Mouse (Mus musculus) layer of hippocampus, adult 18-20 months (tissue): ENCODE data around the gene Myrf. TPM values are rescaled to one million over a fixed set of nuclear protein-coding genes. Genes with fewer than 3 reads are reported as not detected.
A peak's percentile ranks its signal among the peaks of the same experiment; 100 is the strongest.

ENCODE experiments used
- DNase-seq, 2 experiments: peaks; one replicate each; pipeline ENCODE4 v3.0.0; 2022; ENCODE audit warnings: low spot score in 2 of 2
- total RNA-seq, 2 experiments: library from RNA; stranded (reverse); gene quantifications; 2 replicates each; pipeline ENCODE4 v1.2.3; 2021

The Myrf gene
- total RNA-seq, 2 experiments from 2014 or later = 31.9 to 33.9 TPM

- no peak for DNase-seq
Observed at GRCm38 (mm10) chr19:10213796-10214471, 26.6 kb downstream of the Myrf start.

- DNase-seq = no peak
Observed at GRCm38 (mm10) chr19:10210885-10211284, 29.7 kb downstream of the Myrf start.

DNA sequence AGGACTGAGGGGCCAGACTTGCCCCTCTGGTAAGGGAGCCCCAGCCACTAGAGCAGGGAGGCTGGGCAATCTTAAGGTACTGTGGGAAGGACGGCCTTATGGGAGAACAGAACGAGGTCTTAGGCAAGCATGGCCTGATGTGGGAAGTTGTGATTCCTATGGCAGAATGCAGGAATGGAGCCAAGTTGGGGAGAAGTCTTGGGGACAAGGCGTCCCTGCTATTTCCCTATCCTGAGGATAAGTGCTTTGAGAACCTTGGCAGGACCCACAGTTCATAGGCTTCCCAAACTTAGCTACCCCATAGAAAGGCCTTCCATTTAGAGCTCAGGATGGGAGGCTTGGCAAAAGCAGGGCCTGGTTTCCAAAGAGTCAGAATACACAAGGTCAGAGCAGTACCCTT is 31.7 kb downstream of the Myrf start:
- no peak for DNase-seq

GRCm38 (mm10) chr19:10205051-10205450 is 35.5 kb downstream of the Myrf start:
- DNase-seq = peak in 1 of 2 experiments; percentile 27

- peak in 1 of 2 experiments; percentile 76 for DNase-seq
Observed at GRCm38 (mm10) chr19:10204616-10205001, 35.9 kb downstream of the Myrf start.

DNA sequence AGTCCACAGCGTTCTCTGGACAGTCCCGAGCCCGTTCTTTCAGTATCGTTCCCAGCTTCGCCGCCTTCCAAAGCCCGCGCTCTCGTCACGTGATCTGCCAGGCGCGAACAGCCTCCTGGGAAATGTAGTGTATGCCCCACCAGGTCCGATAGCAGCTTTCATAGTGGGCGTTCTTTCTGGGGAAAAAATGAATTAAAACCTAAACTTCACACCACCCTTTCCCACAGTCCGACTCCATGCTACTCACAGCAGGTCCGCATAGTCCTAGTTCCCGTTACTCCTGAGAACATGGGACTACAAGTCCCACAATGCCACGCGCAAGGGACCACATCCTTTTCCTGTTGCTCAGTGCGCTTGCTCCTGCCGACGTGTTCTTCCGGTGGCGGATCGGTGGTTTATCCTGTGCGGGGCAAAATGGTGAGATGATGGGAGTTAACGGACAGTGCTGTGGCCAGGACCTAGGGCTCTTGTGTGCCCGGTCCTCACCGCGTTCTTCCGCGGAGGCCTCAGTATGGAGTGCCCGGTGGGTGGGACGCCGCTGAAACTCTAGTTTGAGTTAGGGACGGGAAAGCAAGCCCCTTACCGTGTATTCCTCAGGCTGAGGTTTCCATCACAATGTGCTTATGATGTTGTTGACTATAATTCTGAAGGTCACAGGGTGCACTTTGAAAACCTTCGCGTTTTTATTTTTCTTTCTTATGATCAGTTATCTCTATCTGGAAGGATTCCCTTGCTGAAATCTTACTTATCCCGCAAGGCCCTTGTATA is 36.5 kb downstream of the Myrf start, which contains the start of the genes Tmem258 and Fen1:
Gene Tmem258, plus strand, starts transcription at position 167 of the 768 bp plus-strand sequence.
Gene Fen1, minus strand, starts transcription at position 322 of the 768 bp plus-strand sequence.
- DNase-seq = peak; percentile 88 to 96

- no peak for DNase-seq
Observed at GRCm38 (mm10) chr19:10203146-10203847, 37.3 kb downstream of the Myrf start.

- DNase-seq = peak; percentile 53 to 84
Observed at GRCm38 (mm10) chr19:10198723-10199122, 41.8 kb downstream of the Myrf start.

GRCm38 (mm10) chr19:10198286-10198685 is 42.3 kb downstream of the Myrf start:
- no peak for DNase-seq

DNA sequence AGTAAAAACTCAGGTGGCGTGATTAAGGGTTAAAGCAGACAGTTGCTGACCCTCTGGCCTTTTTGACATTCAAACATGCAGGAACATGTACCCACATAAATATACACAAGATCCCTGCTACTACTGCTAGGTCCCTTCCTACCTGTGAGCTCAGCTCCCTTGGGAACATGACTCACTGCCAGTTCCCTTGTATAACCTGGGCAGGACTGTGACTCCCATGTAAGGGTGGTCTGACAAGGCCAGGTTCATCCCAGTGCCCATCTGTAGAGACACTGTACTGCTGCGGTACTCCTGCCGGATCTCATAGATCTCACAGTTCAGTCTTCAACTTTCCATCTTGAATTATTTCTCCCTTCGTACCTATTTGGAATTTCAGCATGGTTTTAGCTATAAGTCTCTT is 43.4 kb downstream of the Myrf start:
- no peak for DNase-seq

GRCm38 (mm10) chr19:10195252-10195651 is 45.3 kb downstream of the Myrf start:
- no peak for DNase-seq

- DNase-seq = no peak
Observed at GRCm38 (mm10) chr19:10194337-10194736, 46.2 kb downstream of the Myrf start.

- DNase-seq = no peak
Observed at GRCm38 (mm10) chr19:10191326-10191725, 49.2 kb downstream of the Myrf start.

DNA sequence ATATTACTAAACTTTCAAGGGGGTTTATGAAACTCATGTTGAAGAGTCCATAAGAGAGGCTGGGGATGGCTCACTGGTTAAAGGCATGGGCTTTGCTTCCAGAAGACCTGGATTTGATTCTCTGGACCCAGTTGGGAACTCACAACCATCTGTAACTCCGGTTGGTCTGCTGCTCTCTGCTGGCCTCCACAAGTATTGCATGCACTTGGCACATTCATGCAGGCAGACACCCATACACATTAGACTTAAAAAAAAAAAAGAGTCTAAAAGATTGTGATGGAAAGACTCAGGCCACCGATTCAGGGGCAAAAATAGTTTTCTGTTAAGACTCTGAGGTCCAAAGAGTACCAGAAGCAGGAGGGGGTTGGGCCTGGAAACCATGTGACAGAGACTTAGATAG is 49.8 kb downstream of the Myrf start:
- peak; percentile 50 to 87 for DNase-seq

GRCm38 (mm10) chr19:10189940-10190339 is 50.6 kb downstream of the Myrf start:
- no peak for DNase-seq

DNA sequence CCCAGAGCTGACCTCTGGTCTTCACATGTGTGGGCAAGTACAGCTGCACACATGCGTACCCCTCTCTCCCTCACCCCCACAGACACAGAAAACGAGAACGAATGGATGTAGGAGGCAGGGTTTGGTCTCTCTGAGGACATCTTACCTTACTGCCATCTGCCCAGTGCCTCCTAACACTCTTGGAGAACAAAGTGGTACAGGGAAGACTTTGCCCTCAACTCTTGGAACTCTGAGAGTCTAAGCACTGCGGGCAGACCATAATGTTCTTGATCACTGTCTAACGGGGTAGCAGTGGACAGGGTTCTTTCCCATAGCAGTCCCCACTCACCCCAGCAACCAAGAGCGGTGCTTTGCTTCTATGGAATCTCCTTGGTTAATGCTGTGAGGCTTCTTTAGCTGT is 51.5 kb downstream of the Myrf start:
- DNase-seq = no peak

DNA sequence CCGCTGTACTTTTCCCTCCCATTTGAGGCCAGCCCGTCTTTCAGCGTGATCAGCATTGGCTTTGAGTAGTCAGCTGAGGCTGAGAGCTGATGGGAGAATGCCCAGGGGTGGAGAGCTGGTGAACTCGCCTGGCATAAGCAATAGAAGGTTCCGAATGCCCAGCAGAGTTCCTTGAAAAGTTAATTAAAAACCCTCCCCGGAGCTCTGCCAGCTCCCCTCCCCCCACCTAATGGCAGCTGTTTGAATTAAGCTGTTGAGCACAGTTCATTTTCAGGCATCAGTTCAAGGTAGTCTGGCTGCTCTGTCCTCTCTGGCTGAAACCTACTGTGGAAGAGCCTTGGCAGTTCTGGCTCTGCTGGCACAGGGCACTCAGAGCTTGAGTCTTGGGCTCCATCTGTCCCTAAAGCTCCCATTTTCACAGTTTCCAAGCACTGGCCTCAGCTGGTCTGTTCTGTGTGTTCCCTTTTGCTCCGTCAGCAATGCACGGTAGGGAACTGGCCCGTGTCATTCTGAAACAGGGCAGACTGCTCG is 52.2 kb downstream of the Myrf start:
- DNase-seq = peak; percentile 51 to 82

DNA sequence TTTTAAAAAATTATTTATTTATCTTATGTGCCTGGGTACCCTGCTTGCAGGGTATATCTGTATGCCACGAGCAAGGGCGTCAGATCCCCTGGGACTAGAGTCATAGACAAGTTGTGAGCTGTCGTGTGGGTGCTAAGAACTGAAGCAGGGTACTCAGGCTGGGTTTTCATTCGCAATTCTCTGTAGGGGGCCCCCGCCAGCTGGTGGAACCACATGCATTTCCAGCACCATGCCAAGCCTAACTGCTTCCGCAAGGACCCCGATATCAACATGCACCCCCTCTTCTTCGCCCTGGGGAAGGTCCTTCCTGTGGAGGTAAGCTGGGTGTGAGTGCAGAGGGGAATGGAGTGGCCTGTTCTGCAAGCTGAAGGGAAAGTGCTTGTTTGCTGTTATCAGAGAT is 54.0 kb downstream of the Myrf start:
- DNase-seq = no peak

DNA sequence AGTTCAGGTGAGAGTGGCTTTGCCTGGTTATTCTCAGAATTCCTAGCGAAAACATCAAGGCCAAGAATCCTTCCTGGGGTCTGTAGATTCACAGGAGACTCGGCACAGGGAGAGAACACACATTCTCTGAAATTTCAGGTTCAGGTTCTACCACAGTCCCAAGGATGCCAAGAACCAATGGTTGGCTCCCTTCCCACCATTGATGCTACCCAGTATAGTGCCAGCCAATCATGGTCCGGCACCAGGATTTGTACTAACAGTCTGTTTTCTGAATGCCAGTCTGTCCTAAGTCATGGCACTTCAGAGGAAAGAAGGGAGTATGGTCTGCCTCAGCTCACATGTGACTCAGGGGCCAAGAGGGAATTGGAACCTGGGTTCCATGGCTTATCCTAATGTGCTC is 54.7 kb downstream of the Myrf start:
- no peak for DNase-seq

DNA sequence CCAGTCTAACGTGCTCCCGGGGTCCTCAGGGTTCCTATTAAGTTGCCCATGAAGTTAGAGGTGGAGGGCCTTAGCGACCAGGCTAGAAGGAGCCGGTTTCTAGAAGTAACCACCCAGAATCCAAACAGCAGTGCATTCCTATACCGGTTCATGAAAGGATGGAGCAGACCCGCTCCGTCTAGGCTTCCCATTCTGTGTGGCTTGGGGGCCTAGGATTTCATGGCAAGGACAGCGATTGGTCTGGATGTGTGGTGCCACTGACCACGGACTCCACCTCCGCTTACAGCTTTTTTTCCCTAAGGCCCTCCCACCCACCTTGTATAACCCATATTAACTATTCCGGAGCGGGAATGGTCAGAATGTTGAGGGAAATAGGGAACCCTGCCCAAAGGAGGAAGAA is 56.5 kb downstream of the Myrf start:
- no peak for DNase-seq

DNA sequence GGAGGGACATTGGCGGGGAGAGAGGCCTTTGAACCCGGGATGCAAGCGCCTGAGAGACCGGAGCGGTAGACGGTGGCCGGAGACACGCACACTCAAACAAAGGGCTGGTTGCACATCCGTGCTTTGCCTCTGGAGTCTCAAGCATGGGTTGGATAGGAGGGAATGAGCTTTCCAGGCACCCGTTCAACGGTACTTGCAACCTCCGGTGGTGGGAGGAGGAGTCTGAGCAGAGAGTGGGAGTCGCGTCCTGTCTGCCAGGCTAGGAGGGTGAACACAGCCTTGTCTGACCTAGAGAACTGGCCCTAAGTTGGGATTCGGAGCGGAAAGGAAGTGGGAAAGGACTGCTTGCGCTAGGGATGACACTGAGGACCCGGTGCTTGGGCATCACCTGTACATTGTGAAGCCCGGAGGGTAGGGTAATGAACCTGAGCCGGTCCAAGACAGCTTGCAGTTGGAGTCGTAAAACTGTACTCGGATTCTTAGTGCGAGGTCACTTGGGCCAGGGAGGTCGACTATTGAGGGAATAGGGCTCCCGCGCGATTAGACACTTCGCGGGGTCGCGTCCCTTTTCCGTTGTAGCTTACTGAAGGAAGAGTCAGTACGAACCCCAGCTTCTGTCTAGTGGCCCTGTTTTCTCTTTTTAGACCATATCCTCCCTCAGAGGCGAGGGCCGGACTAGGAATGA is 57.1 kb downstream of the Myrf start:
- DNase-seq = peak; percentile 75 to 84
